Mouse (Mus musculus): ENCODE data around the gene Slc47a1.

GRCm38 (mm10) chr11:61356600-61356999 lies 21.5 kb downstream of the Slc47a1 start:
- TF ChIP-seq CTCF (IDR thresholded peaks at IDR 0.05; ENCODE audit: borderline replicate concordance, extremely low read depth, insufficient read depth, insufficient read length), result no peak
- no peak for TF ChIP-seq POLR2A (IDR thresholded peaks at IDR 0.05; ENCODE audit: borderline replicate concordance, extremely low read depth, insufficient read depth, insufficient read length, poor library complexity, severe bottlenecking)

Data from brain, embryonic 14.5 days (tissue).